Mouse (Mus musculus) heart, embryonic 16.5 days (tissue): ENCODE results near the gene D630003M21Rik. TPM values are rescaled to one million over a fixed set of nuclear protein-coding genes. Genes with fewer than 3 reads are reported as not detected.

Source experiments
- ATAC-seq: fragments of 200-750 bp; cut with Nextera tagmentation; replicated peaks from 2 replicates; pipeline ENCODE4 v1.8.0; 2017; ENCODE audit warnings: moderate number of reproducible peaks; ENCODE audit not compliant: insufficient read depth, low FRiP score; ENCODE audit errors: extremely low read depth
- H3K27ac ChIP-seq: fragments of 300-500 bp; sonication (generic); 2 replicates; pipeline ENCODE4 v1.5.1; 2014; ENCODE audit warnings: mild to moderate bottlenecking, low read length, control low read depth, moderate library complexity
- H3K27me3 ChIP-seq: fragments of 300-500 bp; sonication (generic); 2 replicates; pipeline ENCODE4 v1.6.1; 2014; ENCODE audit warnings: low read length, mixed read lengths; ENCODE audit not compliant: control insufficient read depth, insufficient read depth
- H3K36me3 ChIP-seq: fragments of 300-500 bp; sonication (generic); 2 replicates; pipeline ENCODE4 v1.6.1; 2014; ENCODE audit not compliant: control insufficient read depth, insufficient read depth
- H3K4me1 ChIP-seq: fragments of 300-500 bp; sonication (generic); 2 replicates; pipeline ENCODE4 v1.6.1; 2014; ENCODE audit warnings: low read length, mixed read lengths; ENCODE audit not compliant: control insufficient read depth, insufficient read depth
- H3K4me2 ChIP-seq: fragments of 300-500 bp; sonication (generic); 2 replicates; pipeline ENCODE4 v1.6.1; 2014; ENCODE audit warnings: low read depth, mild to moderate bottlenecking, control low read depth, low read length
- H3K4me3 ChIP-seq: fragments of 300-500 bp; sonication (generic); 2 replicates; pipeline ENCODE4 v1.5.1; 2014; ENCODE audit warnings: mild to moderate bottlenecking, control low read depth, low read length
- H3K9ac ChIP-seq: fragments of 300-500 bp; sonication (generic); 2 replicates; pipeline ENCODE4 v1.6.1; 2014; ENCODE audit warnings: low read length, control low read depth
- H3K9me3 ChIP-seq: fragments of 300-500 bp; sonication (generic); replicated peaks from 2 replicates; pipeline ENCODE4 v1.6.1; 2016; ENCODE audit warnings: low read length; ENCODE audit not compliant: control insufficient read depth
- WGBS: fragments of 180-500 bp; shearing (Covaris S2); extraction: QIAGEN DNeasy Blood & Tissue Kit; methylation state at CpG from one replicate; pipeline ENCODE4 v1.1.7; 2014; 5-methylcytosine and 5-hydroxymethylcytosine counted together
- polyA plus RNA-seq: library from polyadenylated mRNA; unstranded; fragments of >200 nt; fragmentation: Nextera tagmentation; extraction: Ambion mirVana; gene quantifications from 2 replicates; pipeline ENCODE4 v1.2.1, GENCODE M21; 2015

Gene D630003M21Rik
- polyA plus RNA-seq, 1 experiment from 2014 or later: 2.2 TPM

DNA sequence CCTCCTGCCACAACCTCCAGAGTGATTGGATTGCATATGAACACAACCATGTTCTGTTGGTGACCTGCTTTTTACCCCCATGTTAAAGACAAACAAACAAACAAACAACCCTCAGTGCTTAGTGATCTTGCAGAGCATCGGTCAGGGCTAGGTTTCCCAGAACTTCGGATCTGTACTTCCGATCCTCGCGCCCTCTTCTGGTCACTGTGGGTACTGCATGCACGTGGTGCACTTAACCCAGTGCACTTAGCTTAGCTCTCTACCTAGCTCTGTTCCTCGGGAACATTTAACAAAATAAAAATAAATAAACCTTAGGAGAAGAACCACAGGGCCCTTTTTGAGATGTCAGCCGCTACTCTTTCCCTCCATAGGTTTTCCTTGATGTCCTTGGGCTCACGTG lies 48.2 kb downstream of the D630003M21Rik start:
- no peaks in the 10 kb centered on the region for H3K27me3 ChIP-seq
- H3K4me1 ChIP-seq: peaks cover 12% of the 10 kb centered on the region
- 51% methylated on average over 9 of the region's 9 CpGs for WGBS
- no peak for ATAC-seq
- no peak overlapping the region for H3K27ac ChIP-seq
- no peak overlapping the region for H3K4me2 ChIP-seq
- no peaks in the 10 kb centered on the region for H3K36me3 ChIP-seq
- no peak overlapping the region for H3K4me3 ChIP-seq
- H3K9me3 ChIP-seq: no peaks in the 10 kb centered on the region
- H3K9ac ChIP-seq: no peak overlapping the region

DNA sequence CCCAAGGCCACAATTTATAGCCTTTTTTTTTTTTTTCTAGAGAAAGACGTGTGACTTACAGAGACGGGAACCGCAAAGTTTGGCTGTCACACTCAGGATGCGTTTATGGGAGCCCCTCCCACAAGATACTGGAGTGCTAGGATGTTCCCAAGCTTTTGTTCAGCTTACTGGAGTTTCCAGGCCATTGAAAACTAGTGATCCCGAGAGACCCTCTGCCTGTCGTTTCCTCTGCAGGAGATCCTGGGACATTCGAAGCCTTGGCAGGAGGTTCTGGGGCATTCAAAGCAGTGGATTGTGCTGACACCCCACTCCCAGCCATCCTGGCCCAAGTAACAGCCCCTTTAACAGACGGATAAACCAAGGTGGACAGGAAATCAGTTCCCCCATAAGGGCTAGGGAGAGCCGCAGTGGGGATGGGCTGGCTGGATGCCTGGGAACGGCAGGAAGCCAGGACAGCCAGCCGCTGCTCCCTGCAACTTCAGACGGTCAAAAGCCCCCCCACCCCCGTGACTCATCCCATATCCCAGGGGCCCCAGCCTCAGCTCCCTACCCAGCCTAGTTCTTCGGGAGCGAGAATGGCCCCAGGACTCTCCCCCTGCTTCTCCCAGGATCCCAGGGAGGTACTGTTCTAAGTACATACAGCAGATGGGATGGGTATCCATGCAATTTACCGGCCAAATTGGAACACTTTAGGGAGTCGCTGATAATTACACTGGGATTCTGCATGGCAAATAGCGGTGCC lies 49.5 kb downstream of the D630003M21Rik start:
- H3K27ac ChIP-seq: peak overlapping the region; percentile 68
- WGBS: 17% methylated on average over 18 of the region's 18 CpGs
- ATAC-seq: peak; percentile 26

DNA sequence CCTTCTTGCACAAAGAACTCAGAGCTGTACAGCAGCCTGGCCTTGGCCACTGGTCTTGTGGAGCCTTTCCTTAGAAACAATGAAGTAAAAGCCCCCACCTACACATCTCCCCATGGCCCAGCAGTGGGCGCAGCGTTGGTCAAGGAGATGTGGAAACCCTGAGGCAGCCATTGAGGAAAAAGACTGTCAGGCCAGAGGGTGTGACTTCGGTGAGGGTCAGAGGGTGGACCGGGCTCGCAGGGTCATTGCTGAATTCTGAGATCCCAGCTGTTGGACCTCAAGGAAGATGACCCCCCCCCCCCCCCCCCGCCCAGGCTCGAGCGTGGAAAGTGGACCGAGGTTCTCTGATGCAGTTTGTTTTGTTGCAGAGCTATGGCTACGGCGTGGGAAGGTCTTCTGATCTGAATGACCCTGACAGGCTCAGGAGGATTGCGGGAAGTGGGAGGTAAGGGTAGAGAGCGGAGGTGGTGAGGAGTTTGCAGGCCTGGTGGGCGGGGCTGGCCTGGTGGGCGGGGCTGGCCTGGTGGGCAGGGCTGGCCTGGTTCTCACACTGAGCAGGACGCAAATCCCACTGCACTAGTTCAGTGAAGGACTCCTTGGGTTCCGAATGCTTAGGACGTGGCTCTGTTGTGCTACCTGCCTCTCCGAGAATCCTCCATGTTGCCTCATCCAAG lies 50.2 kb downstream of the D630003M21Rik start:
- Histone ChIP-seq H3K4me1 (peaks cover 19% of the 10 kb centered on the region), H3K27me3 (no peaks in the 10 kb centered on the region), H3K4me3 (peak overlapping the region; percentile 43), H3K36me3 (no peaks in the 10 kb centered on the region), H3K9me3 (no peaks in the 10 kb centered on the region), H3K9ac (peak overlapping the region; percentile 55), H3K4me2 (peak overlapping the region; percentile 68), H3K27ac (peak overlapping the region; percentile 68)
- WGBS: 13% methylated on average over 19 of the region's 19 CpGs
- peak; percentile 79 for ATAC-seq

More for the DNA sequence above, 49.5 kb downstream of the D630003M21Rik start:
- H3K27me3 ChIP-seq: no peaks in the 10 kb centered on the region
- H3K9ac ChIP-seq: peak overlapping the region; percentile 55
- H3K4me3 ChIP-seq: peak overlapping the region; percentile 43
- peak overlapping the region; percentile 68 for H3K4me2 ChIP-seq
- no peaks in the 10 kb centered on the region for H3K36me3 ChIP-seq
- H3K9me3 ChIP-seq: no peaks in the 10 kb centered on the region
- H3K4me1 ChIP-seq: peaks cover 19% of the 10 kb centered on the region

DNA sequence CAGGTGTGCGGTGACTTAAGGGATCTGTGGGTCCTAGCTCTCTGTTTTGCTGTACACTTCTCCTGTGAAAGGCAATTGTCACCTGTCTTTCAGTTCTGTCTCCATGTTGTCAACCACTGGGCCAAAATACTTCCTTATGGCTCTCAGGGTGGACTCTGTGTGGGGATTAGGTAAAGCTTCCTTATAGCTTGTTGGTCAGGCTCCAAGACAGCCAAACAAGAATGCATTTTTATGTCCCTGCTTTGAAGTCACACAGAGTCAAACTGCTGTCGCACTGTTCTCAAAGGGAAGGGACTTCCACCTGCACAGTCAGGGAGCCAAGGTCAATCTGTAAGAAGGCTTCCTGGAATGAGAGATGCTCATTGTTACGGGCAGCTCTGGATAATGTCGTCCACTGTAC lies 50.9 kb downstream of the D630003M21Rik start:
- Histone ChIP-seq H3K4me2 (no peak overlapping the region), H3K4me1 (peaks cover 19% of the 10 kb centered on the region), H3K9me3 (no peaks in the 10 kb centered on the region), H3K36me3 (no peaks in the 10 kb centered on the region), H3K27me3 (no peaks in the 10 kb centered on the region), H3K9ac (no peak overlapping the region), H3K27ac (no peak overlapping the region), H3K4me3 (no peak overlapping the region)
- no peak for ATAC-seq
- 80% methylated on average over 4 of the region's 4 CpGs for WGBS

DNA sequence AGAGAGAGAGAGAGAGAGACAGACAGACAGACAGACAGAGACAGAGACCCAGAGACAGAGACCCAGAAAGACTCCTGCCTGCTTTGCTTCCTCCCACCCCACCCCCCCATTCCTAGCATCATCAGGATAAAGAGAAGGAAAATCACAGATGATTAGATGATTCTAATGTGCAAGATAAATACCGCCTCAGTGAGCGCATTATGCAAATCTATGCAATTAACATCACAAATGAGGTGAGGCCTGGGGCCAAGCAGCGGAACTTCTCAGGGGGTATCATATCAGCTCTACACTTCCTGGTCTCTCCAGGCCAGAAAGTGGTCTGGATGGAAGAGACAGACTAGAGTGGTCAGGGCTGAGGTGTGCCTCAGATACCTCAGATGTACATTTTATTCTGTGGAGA lies 51.4 kb downstream of the D630003M21Rik start:
- Histone ChIP-seq H3K27ac (no peak overlapping the region), H3K4me2 (no peak overlapping the region), H3K9ac (no peak overlapping the region), H3K27me3 (no peaks in the 10 kb centered on the region), H3K4me3 (no peak overlapping the region), H3K36me3 (no peaks in the 10 kb centered on the region), H3K9me3 (no peaks in the 10 kb centered on the region), H3K4me1 (peaks cover 19% of the 10 kb centered on the region)
- no peak for ATAC-seq
- 79% methylated on average over 3 of the region's 3 CpGs for WGBS

DNA sequence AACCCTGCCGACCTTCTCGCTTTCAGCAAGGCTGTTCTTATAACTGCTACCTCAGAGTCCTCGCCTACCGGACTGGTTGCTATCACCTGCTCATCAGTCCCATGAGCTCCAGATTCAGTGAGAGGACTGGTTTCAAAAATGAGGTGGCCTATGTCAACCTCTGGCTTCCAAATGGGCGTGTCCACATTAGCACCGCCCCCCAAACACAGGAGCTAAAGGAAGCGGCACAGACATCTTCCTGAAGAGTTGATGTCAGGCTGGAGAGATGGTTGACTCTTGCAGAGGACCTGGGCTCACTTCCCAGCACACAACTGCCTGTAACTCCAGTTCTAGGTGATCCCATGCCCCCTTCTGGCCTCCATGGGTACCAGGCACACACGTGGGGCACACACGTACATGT lies 52.3 kb downstream of the D630003M21Rik start:
- H3K9me3 ChIP-seq: no peaks in the 10 kb centered on the region
- peaks cover 19% of the 10 kb centered on the region for H3K4me1 ChIP-seq
- ATAC-seq: no peak
- H3K4me2 ChIP-seq: no peak overlapping the region
- no peak overlapping the region for H3K4me3 ChIP-seq
- H3K27me3 ChIP-seq: no peaks in the 10 kb centered on the region
- 87% methylated on average over 9 of the region's 9 CpGs for WGBS
- H3K36me3 ChIP-seq: no peaks in the 10 kb centered on the region
- H3K9ac ChIP-seq: no peak overlapping the region
- no peak overlapping the region for H3K27ac ChIP-seq

DNA sequence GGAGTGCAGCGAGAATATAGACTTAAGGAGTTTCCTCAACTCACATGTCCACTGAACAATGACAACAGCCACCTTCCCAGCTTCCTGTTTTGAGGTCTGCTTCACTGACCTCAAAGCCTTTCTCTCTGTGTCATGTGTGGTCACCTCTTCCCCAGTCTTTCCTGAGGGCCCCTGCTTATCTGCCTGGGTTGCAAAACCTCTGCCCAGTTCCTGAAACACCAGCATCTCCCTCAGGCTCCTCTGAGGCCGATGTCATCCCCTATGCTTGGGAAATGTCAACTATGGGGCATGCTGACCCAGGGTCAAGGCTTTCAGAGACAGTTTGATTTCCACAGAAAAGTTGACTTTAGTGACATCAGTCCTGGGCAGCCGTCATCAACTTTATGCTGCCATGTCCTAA lies 53.6 kb downstream of the D630003M21Rik start:
- Histone ChIP-seq H3K9ac (no peak overlapping the region), H3K9me3 (no peaks in the 10 kb centered on the region), H3K36me3 (no peaks in the 10 kb centered on the region), H3K4me2 (no peak overlapping the region), H3K27ac (no peak overlapping the region), H3K27me3 (no peaks in the 10 kb centered on the region), H3K4me3 (no peak overlapping the region), H3K4me1 (peaks cover 19% of the 10 kb centered on the region)
- 25% methylated on average over 3 of the region's 3 CpGs for WGBS
- ATAC-seq: no peak

DNA sequence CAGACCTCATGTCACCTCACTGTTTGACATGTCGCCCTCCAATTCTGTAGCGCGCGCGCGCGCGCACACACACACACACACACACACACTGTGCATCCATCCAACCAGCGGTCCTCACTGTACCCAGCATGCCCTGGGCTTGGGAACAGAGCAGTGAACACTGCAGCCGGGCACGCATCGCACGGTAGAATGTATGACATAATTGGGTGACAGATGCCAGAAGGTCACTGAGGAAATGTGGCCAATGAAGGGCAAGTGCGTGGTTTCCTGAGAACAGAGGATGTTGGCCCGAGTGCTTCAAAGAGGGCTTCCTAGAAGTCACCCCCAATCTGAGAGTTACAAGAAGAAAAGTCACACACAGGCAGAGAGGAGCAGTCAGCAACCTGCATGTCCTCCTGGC lies 54.1 kb downstream of the D630003M21Rik start:
- H3K27ac ChIP-seq: no peak overlapping the region
- H3K27me3 ChIP-seq: no peaks in the 10 kb centered on the region
- H3K4me1 ChIP-seq: peaks cover 19% of the 10 kb centered on the region
- no peaks in the 10 kb centered on the region for H3K36me3 ChIP-seq
- ATAC-seq: no peak
- no peak overlapping the region for H3K9ac ChIP-seq
- no peaks in the 10 kb centered on the region for H3K9me3 ChIP-seq
- H3K4me3 ChIP-seq: no peak overlapping the region
- H3K4me2 ChIP-seq: no peak overlapping the region
- WGBS: 73% methylated on average over 15 of the region's 15 CpGs

DNA sequence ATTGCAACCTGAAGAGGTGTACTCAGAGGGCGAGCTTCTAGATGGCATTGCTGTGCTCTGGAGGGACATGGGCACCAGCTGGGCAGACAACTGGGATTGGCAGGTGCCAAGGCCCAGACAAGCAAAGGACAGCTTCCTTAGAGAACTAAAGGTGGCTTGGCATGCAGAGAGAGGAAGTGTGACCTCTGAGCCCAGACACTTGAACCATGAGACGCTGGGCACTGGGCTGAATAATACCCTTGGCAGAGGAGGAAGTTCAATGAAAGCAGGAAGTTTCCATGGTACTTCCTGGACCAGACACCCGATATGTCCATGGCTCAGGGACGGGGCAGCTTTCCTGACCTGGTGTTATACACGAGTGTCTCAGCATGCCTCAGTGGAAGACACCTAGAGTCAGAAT lies 54.6 kb downstream of the D630003M21Rik start:
- peaks cover 15% of the 10 kb centered on the region for H3K4me1 ChIP-seq
- no peak overlapping the region for H3K4me2 ChIP-seq
- H3K36me3 ChIP-seq: no peaks in the 10 kb centered on the region
- H3K9me3 ChIP-seq: no peaks in the 10 kb centered on the region
- 74% methylated on average over 5 of the region's 5 CpGs for WGBS
- H3K27ac ChIP-seq: no peak overlapping the region
- no peaks in the 10 kb centered on the region for H3K27me3 ChIP-seq
- no peak overlapping the region for H3K9ac ChIP-seq
- no peak for ATAC-seq
- H3K4me3 ChIP-seq: no peak overlapping the region
